Mouse (Mus musculus) fat pad, adult 2 months (tissue): Measurements from ENCODE around the gene Thoc2.
A peak's percentile ranks its signal among the peaks of the same experiment; 100 is the strongest.
"Not testable (repeated sequence)": the region's sequence is repeated elsewhere in the genome, so short reads cannot be mapped to it uniquely, and the experiment has no call there.

ENCODE experiments used
- DNase-seq: peaks from one replicate; pipeline ENCODE4 v3.0.0-alpha.2; 2011; ENCODE audit warnings: low read depth, low spot score; ENCODE audit errors: extremely low read depth

Thoc2 gene

DNA sequence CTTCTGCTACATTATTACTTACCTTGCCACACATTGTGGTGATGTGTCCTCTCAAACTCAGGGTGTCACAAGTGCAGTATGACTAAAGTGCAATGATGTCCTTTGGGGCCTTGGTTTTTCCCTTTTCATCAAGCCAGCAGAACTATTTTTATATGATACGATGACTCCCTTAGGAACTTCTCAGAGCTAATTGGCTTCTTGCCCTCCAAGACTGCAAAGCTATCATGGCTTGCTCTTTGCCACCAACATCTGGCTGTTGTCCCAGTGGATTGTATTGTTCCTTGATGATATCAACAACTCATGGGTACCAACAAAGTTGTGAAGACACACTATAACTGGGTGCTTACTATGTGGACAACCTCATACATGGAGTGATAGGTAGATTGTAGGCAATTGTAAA lies at the start of gene Thoc2:
Thoc2 (minus strand) TSS at position 101 of the 400 bp plus-strand sequence.
- DNase-seq, result no peak

DNA sequence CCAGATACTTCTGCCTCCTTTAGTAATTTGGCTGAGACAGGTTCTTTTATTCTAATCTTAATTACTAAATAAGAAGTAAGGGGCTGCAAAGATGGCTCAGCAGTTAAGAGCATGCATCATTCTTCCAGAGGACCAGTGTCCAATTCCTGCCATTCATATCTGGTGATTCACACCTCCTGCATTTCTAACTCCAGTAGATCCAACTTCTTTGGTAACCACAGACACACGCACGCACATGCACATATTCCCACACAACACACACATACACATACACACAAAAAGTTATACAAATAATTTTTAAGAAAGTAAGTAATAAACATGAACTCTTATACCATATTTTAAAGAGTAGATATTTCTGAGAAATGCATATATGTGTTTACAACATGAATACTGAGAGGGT lies 49.6 kb upstream of the Thoc2 start:
- DNase-seq, result no peak

DNA sequence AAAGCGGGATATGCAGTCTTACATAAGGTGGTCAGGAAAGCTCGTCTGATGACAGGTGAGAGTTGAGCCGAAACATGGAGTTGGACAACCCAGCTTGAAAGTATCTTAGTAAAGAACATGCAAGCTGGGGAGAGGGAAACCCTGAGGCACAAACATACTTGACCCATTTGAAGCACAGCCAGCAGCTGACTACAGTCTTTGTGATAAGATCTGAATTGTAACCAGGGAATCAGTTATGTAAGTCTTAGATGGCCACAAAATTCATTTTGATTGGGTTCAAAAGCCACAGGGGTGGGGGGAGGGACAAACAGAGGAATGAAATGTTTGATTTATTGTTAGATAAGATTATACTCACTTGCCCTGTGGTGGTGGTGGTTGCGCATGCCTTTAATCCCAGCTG lies 48.9 kb upstream of the Thoc2 start:
- peak; percentile 66 for DNase-seq

DNA sequence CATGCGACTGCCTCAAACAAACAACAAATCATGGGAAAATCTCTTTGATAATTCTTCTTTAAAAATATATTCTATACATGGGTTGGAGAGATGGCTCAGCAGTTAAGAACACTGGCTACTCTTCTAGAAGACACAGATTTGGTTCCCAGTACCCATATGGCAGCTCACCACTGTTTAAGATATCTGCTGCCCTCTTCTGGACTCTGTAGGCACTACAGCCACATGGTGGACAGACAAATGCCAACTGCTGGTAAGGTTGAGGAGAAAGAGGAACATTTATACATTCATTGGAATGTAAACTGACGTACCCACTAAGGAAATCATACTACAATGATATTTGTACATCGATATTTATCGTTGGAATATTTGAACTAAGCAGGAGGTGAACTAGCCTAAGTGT lies 36.7 kb upstream of the Thoc2 start:
- no peak for DNase-seq

DNA sequence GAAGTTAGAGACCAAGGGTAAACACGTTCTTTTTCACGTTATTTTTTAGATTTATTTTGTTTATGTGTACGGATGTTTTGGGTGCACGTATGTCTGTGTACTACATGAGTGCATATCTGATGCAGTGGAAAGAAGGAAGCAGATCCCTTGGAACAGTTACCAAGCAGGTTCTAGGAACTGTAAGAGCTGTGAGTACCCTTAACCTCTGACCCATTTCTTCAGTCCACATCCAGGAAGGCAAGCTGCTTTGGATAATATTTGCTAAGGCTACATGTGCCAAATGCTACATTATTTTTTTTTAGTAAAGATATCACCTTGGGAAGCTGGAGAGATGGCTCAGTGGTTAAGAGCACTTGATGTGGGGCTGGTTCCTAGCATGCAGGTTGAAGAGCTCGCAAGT lies 21.4 kb upstream of the Thoc2 start:
- DNase-seq, result no peak

DNA sequence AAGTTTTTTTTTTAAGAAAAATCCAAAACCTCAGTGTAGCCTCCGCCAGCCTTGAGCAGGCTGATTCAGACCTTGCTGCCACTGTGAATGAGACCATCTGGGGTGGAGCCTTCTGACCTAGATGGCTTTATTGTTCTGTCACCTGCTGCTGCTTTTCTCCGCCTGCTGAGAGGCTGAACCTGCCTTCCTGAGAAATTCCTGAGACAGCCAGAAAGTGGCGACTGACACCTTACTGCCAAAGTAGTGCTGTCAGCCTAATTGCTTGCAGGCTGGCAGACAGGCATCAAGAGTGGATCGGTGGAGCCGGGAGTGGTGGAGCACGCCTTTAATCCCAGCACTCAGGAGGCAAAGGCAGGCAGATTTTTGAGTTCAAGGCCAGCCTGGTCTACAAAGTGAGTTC lies 11.3 kb upstream of the Thoc2 start:
- DNase-seq, result not testable (repeated sequence)

DNA sequence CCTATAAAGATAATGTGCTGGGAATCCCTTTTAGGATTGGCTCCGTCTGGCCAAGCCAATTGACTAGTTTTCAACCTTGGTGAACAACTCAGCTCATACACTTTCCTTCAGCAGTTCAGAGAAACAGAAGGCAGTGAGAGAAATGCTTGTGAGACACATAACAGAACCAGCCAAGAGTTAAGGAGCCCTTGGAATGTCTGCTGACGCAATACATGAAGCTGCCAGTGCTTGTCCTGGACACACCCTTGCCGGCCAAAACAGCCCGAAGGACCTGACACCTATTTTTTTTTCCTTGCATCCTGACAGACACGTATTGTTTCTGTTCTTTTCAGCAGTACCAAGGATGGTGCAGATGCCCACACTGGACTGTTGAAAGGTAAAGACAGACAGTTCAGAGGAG lies 4.2 kb upstream of the Thoc2 start:
- peak; percentile 50 for DNase-seq

DNA sequence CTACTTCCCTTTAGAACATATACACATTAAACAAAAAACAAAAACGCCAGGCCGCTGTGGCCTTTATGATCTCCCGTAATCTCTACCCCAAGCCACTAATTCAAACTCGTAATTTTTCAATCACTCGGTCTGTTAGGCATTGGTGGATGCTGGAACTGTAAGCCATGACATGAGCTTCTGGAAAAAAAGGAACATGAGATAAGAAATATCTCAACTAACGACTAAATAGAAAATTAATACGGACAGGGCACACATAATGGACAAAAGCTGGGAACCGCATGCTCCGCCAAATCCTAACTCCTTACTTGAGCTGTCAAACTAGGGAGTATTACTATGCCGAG lies 8.4 kb downstream of the Thoc2 start:
- no peak for DNase-seq

DNA sequence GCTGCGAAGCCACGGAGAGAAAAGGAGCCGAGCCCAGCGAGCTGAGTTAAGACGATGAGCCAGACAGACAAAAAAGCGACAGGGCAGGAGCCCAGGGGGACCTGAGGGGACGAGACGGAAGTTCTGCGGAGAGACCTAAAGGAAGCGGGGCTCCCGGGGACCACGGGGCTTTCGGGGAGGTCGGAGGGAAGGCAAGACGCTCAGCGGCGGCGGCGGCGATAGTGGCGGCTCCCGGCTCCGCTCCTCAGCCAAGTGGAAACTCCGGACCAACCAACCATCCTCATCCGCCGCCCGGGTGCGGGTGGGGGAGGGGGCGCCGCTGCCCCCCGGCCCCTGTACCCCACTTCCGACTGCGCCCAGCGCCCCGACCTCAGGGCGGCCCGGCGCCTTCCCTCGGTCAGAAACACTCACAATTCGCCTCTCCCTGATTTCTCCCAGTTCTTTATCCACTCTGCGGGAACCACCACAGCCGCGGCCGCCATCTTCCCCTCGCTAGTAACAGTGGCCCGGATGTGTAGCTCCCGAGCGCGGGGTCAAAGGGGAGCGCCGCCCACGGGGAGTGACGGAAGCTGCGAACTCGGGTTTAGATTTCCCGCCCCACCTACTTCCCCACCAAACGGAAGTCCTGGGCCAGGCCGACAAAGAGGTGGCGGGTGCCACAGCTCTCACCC lies 8.9 kb downstream of the Thoc2 start:
- no peak for DNase-seq

DNA sequence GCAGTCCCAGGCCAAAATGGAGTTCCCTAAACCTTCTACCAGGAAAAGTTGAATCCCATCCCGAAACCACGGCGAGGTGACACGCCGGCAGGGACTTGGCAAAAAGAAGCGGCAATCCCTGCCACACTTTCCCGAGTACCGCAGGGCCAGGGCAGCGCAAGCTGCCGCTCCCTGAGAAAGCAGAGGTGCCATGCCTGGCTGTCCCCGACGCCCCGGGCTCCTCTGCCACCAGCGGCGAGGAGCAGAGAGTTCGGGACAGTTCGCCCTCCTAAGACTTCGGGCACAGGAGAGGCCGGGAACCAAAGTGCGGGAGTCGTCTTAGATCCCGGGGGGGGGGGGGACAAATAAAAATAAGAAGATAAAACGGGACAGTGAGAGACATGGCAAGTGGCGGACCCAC lies 9.5 kb downstream of the Thoc2 start:
- no peak for DNase-seq

DNA sequence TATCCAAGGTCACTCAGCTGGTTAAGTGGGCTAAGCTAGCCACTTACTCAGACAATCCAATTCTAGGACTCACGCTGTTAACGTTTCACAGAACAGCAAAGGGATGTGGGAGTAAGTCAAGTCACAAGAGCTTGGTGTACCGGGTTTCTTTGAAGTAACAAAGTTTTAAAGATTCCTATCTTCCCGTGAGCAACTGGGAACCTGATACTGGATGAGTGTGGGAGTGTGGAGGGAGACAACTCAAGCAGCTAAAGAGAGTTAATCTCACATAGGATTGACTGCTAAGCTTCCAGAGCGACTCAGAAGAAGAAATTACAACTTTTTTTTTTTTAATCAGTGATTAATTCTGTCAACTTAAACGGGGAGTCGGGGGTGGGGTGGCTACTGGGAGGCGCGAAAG lies 10.0 kb downstream of the Thoc2 start:
- no peak for DNase-seq

DNA sequence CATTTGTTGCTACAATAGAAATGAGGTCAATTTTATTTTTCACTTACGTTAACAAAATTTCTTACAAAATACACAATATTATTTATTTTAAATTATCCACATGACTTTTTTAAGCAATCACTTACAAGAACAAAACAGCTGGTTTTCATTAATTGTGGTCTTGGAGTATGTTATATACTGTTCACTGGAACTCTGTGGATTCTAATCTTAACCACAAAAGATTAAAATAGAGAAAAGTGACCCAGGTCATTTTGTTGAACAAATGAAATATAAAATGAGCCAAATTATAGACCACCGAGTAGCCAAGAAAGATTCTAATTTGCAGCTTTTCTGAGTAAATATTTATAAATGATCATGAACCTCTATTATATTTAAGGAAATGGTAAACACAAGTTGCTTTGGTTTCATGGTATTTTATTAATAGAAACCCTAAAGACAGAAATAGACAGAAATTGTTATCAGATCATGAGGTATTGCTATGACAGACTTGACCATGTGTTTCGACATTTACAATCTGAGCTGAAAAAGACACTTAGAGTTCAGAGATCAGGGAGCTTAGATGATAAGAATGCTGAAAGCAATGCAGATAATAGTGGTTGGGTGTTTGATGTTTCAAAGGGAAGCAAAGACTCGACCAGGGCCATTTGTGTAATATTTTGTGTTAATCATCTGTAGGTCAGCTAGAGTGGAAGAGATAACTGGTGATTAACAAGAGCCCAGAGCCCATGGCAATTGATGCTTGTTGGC lies 35.5 kb downstream of the Thoc2 start:
- no peak for DNase-seq

DNA sequence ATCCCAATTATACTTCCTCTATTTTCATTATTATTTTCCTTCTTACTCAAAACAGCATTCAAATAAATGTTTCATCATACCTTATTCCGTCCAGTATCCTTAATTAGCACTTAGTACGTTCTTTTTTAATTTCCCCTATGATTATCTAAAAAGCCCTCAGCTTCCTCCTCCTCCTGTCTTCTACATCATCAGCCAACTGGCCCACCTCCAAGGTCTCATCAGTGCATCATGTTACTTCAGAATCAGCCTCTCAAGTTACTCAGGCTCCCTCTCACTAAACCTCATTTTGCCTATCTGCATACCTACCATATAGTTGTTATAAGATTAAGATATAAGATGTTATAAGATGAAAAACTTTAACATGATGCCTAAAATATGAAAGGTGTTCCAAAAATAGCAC lies 43.9 kb downstream of the Thoc2 start:
- no peak for DNase-seq

DNA sequence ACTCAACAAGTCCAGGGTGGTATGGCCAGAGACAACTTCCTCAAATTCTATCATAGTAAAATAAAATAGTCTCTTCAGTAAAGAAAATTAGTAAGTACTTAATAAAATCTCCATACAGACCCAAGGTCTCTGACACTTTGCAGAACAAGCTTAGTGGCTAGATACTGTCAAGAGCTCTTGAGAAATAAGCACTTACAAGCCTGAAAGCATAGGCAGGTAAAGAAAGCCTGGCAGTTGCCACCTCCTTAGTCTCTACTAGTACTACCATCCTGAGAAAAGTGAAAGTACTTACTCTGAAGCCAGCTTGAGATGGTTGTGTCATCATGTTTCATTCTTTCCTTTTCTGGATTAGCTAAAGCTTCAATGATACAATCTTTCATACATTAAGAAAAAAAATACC lies 82.7 kb downstream of the Thoc2 start:
- no peak for DNase-seq

DNA sequence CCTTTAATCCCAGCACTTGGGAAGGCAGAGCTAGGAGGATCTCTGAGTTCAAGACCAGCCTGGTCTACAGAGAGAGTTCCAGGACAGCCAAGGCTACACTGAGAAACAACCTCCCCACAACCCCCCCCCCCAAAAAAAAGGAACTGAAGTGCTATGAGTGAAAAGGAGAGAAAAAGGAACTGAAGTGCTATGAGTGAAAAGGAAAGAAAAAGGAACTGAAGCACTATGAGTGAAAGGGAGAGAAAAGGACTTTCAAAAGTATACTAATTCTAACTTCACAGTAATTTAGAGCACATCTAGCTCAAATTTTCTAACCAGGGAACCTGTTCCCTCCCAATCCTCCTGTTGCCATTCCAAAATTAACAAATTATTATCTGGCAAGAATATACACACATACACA lies 114.9 kb downstream of the Thoc2 start:
- no peak for DNase-seq

DNA sequence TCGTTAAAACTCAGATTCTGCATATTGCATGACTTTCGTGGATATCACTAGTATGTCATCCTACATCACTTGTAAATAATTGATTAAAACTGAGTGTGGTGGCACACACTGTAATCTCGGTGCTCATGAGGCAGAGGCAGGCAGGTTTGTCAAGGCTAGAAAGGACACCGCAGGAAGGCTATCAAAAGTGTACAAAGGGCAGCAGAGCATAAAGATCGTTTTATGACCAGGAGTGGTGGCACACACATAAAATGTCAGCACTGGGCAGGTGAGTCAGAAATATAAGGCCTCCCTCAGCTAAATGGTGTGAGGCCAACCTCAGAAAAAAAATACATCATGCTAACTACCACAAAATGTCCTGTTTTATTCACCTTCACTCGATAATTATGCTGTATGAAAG lies 127.2 kb downstream of the Thoc2 start:
- DNase-seq, result no peak
